Mouse (Mus musculus) lung, postnatal 10 days (tissue): Measurements from ENCODE around the gene H2-Eb1.
"Not testable (repeated sequence)": the region's sequence is repeated elsewhere in the genome, so short reads cannot be mapped to it uniquely, and the experiment has no call there.

ENCODE experiments used
- DNase-seq: peaks from one replicate; pipeline ENCODE4 v3.0.0; 2021

The H2-Eb1 gene

GRCm38 (mm10) chr17:34292570-34292969 is 13.1 kb upstream of the H2-Eb1 start:
- no peak for DNase-seq

GRCm38 (mm10) chr17:34293533-34293932 is 12.1 kb upstream of the H2-Eb1 start:
- DNase-seq: no peak

DNA sequence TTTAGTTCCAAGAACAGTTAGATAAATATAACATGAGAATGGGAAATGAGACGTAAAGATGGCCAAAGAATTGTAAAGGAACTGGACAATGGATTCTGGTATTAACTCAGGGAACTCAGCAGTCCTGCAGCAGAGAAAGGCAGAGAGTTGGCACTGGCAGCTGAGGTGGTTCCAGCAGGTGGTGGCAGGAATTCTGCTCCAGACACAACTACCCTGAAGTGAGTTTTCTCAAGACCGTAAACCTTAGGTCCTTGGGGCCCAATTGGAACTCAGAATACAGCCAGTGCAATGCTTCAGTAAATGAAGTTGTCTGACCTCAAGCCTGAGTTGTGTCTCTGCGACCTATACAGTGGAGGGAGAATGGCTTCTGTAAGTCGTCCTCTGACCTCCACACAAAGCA is 11.4 kb upstream of the H2-Eb1 start:
- no peak for DNase-seq

DNA sequence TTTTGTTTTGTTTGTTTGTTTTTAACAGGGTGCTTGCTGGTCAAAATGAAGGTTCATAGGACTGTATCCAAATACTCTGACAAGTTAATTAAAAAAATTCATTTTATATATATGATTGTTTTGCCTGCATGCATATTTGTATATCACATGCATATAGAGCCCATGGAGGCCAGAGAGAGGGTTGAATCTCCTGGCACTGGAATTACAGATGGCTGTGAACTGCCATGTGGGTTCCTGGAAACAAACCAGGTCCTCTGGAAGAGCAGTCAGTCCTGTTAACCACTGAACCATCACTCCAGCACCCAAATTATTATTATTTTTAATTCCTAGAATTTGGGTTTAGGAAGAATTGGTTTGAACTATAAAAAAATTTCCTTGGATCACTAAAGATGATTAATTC is 10.4 kb upstream of the H2-Eb1 start:
- DNase-seq: no peak

DNA sequence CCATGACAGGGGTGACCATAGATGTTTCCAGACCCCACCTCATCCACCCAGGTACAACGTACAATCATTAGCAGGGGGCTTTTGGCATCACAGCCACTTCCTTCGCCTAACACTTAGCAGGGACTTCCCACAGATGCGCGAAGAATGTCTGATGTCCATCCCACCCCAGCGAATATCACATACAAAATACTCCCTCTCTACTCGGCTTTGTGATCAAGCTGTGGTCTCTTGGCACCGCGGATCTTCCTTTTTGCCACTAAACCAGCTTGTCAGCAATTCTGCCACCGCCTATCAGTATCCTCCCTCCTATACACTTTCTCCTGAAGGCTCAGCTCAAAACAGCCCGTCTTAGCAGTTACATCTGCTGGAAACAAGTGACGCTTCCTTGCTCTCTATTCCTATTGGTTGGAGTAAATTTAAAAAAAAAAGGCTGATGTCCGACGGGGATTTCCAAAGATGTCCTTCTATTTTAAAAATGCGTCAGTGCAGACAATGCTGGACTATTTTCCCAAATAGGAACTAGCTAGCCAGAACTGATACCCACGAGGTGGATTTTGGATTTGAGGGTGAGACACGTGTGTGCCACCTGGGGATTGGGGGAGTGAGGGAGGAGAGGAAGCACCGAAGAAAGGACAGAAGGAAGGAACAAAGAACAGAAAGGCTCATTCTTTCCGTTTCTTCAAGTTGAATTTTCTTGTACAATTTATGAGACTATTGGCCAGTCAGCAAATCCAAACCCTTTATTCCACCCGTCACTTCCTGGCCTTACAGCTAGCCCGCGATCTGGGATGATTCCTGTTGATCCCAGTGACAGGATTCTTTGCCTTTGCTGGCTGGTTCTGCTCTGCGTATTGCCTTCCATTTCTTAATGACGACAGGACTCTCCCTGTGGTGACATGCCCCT is 9.5 kb upstream of the H2-Eb1 start:
- DNase-seq: peak; percentile 83

GRCm38 (mm10) chr17:34299356-34299755 is 6.3 kb upstream of the H2-Eb1 start:
- DNase-seq: no peak

DNA sequence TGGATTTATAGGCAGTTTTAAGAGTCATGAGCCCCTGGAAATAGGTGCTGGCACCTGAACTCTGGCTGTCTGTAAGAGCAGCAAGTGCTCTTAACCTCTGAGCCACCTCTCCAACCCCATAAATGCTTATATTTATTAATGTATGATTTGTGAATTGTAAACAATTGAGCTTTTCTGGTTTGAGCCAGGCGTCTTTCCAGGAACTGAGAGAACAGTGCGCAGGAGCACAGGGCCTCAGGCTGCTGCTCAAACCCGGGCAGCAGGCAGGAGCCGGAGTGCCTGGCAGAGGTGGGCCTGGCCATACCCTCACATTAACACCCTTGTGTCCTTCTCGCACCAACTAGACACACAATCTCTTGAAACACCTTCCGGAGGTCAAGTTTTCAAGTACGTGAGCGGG is 5.6 kb upstream of the H2-Eb1 start:
- no peak for DNase-seq

DNA sequence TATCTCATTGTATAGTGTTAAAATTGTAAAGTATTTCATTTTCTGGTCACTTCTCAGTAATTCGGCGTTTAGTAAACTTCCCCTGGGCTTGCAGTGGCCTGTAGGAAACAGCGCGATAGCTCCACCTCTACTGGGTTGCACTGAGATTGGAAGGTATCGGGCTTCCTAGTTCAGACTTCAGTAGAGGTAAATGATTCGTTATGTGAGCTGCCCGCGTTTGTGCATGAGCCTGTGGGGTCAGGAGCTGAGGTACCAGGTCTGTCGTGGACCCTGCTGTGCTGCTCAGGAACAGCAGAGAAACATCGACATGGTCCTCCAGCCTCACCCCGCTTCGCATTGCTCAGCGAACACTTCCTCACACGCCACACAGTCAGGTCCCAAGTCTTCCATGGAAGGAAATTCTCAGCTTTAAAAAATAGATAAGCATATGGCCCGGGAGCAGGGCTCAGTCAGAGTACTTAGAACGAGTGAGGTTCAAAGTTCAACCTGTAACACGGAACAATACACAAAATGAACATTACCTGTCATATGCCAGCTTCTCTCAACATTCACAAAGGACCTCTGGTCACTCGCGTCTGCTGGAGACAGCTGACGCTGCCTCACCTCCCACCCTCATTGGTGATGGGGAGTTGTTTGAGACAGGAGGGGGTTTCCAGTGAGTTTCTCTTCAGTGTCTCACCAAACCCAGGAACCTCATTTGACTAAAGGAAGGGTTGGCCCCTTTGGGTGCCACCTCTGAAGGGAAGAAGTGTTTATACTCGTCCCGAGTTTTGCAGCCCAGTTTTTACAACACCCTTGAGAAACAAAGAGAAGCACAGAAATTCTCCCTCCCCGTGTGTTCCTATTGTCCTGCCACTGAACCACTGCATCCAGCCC is 4.7 kb upstream of the H2-Eb1 start:
- DNase-seq: no peak

GRCm38 (mm10) chr17:34301670-34302190 is 3.9 kb upstream of the H2-Eb1 start:
- DNase-seq: no peak

DNA sequence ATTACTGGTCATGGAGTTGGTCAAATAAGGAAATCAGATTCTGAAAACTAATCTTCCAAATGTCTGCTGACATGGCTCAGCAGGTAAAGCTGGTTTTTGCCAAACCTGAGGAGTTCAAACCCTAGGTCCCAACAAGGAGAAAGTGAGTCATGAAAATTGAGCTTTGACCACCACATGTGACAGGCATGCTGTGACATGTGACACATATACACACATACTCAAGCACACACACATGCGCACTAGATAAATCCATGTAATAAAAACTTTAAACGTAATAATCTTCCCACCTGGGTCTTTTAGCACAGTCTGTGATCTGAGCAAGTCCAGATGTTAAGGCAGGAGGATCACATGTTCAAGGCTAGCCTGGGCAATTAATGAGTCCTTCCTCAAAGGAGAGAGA is 1.9 kb upstream of the H2-Eb1 start:
- no peak for DNase-seq

DNA sequence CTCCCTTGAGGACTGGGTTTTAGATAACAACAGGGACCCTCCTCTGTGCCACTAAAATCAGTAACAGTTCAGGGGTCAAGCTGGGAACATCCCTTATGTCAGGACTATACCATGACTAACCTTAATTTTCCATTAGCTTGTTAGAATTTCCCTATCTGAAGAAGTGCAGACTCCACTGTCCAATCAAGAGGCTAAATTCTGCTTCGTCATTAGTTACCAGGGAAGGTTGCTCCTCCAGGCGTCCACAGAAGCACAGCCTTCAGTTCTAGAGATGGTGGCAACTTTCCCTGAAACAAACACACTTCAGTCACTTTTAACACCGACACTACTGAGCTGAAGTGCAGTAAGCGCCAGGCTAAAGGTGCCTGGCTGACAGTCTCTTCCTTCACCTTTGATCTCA is 916 bp upstream of the H2-Eb1 start:
- peak; percentile 92 for DNase-seq

- no peak for DNase-seq
These were observed 740 bp downstream of the H2-Eb1 start for GRCm38 (mm10) chr17:34306407-34306806.

- no peak for DNase-seq
These were observed 1.5 kb downstream of the H2-Eb1 start for GRCm38 (mm10) chr17:34307216-34307615.

- DNase-seq: no peak
These were observed 2.5 kb downstream of the H2-Eb1 start for GRCm38 (mm10) chr17:34308161-34308560.

DNA sequence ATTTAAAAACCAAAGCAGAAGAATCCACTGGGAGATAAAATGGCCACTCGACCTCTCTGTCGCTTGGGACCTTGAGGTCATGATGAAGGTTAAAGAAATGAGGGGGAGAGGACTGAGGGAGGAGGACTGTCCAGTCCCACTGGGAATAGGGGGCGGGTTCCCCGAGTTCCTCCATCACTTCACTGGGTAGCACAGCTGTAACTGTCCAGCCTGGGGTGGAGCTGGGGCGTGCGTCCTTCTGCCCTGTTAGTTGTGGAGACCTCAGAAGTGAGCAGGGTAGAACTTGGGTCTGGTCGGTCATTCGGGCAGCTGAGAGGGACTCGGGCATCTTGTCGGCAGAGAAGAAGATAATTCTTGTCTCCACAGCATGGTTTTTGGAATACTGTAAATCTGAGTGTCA is 3.6 kb downstream of the H2-Eb1 start:
- no peak for DNase-seq

- peak; percentile 84 for DNase-seq
These were observed 4.2 kb downstream of the H2-Eb1 start for GRCm38 (mm10) chr17:34309683-34310385.

- not testable (repeated sequence) for DNase-seq
These were observed 4.9 kb downstream of the H2-Eb1 start for GRCm38 (mm10) chr17:34310526-34310925.

GRCm38 (mm10) chr17:34312185-34312584 is 6.5 kb downstream of the H2-Eb1 start:
- DNase-seq: no peak

- DNase-seq: peak; percentile 90
These were observed 7.7 kb downstream of the H2-Eb1 start for GRCm38 (mm10) chr17:34313393-34313792.

GRCm38 (mm10) chr17:34314286-34314685 is 8.6 kb downstream of the H2-Eb1 start:
- DNase-seq: no peak

- no peak for DNase-seq
These were observed 9.8 kb downstream of the H2-Eb1 start for GRCm38 (mm10) chr17:34315512-34315911.

DNA sequence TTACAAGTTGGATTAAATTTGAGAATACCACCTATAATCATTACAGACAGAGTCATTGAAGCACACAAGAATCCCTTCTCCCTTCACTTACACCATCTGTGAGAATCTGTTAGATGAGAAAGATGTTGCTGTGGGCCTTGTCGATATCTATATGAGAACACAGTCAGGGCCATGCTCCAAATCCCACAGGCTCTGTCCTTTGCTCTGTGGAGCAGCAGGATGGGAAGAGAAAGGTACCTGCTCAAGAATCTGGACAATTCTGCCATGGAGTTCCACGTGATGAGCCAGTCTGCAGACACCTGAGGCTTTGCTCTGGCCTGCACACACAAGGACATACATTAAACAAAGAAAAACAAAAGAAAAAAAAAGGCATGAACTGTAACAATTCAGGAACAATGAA is 11.0 kb downstream of the H2-Eb1 start:
- no peak for DNase-seq

DNA sequence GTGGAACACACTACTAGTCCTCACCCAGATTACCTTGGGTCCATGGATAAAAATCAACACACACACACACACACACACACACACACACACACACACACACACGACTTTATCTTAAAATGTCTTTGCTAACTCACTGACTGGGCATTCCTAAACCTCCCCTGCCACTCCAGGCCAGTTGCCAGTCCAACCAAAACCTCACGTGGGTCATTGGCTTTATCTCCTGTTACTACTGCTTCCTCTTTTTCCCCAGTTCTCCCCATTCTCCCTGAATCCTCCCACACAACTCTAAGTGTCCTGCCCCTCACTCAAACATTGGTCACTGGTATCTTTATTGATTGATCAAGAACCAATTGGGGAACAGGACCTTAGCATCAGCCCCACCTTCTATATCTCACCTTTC is 11.6 kb downstream of the H2-Eb1 start:
- DNase-seq: no peak
